Mouse (Mus musculus): Measurements from ENCODE around the gene Agtrap. TPM values are rescaled to one million over a fixed set of nuclear protein-coding genes. Genes with fewer than 3 reads are reported as not detected.
A peak's percentile ranks its signal among the peaks of the same experiment; 100 is the strongest.

The Agtrap gene
- polyA plus RNA-seq (2012; rRNA removed), result 111 and 119 TPM in 2 replicates

- Histone ChIP-seq H3K36me3 (ENCODE audit: control insufficient read depth, insufficient read depth, low read length) (no peaks in the 10 kb centered on the region), H3K4me3 (ENCODE audit: insufficient read depth, low read depth, low read length) (peak within 1 kb of the TSS; percentile 70), H3K27me3 (replicated peaks; ENCODE audit: control insufficient read depth, insufficient read depth, low read length) (no peaks in the 10 kb centered on the region), H3K27ac (ENCODE audit: insufficient read depth, low read depth, low read length) (peak within 1 kb of the TSS; percentile 57), H3K4me1 (ENCODE audit: control insufficient read depth, insufficient read depth, low read length) (peaks cover 26% of the 10 kb centered on the region)
- 6% methylated on average over 34 of the region's 34 CpGs for WGBS
- DNase-seq, result peak; percentile 98
- TF ChIP-seq POLR2A (IDR thresholded peaks at IDR 0.05; ENCODE audit: low read depth, low read length), result peak; percentile 15
- no peak for TF ChIP-seq CTCF (conservative IDR thresholded peaks at IDR 0.05; ENCODE audit: insufficient read depth, insufficient read length, low read depth, low read length)
Measured at GRCm38 (mm10) chr4:148087907-148088527, at the start of gene Agtrap. Agtrap (minus strand) TSS chr4:148088031.

GRCm38 (mm10) chr4:148137503-148137902, 49.7 kb upstream of the Agtrap start:
- Histone ChIP-seq H3K4me1 (ENCODE audit: control insufficient read depth, insufficient read depth, low read length) (no peaks in the 10 kb centered on the region; the same call in 1 of the 2 replicates), H3K27ac (ENCODE audit: insufficient read depth, low read depth, low read length) (no peak overlapping the region), H3K4me3 (ENCODE audit: insufficient read depth, low read depth, low read length) (no peak overlapping the region), H3K27me3 (replicated peaks; ENCODE audit: control insufficient read depth, insufficient read depth, low read length) (no peaks in the 10 kb centered on the region), H3K36me3 (ENCODE audit: control insufficient read depth, insufficient read depth, low read length) (no peaks in the 10 kb centered on the region)
- 73% methylated on average over 8 of the region's 8 CpGs for WGBS
- DNase-seq, result no peak
- TF ChIP-seq POLR2A (IDR thresholded peaks at IDR 0.05; ENCODE audit: low read depth, low read length) (no peak), CTCF (conservative IDR thresholded peaks at IDR 0.05; ENCODE audit: insufficient read depth, insufficient read length, low read depth, low read length) (no peak)

GRCm38 (mm10) chr4:148134988-148135387, 47.2 kb upstream of the Agtrap start:
- WGBS, result 90% methylated on average over 8 of the region's 8 CpGs
- no peaks in the 10 kb centered on the region for H3K27me3 ChIP-seq (replicated peaks; ENCODE audit: control insufficient read depth, insufficient read depth, low read length)
- no peaks in the 10 kb centered on the region for H3K36me3 ChIP-seq (ENCODE audit: control insufficient read depth, insufficient read depth, low read length)
- TF ChIP-seq POLR2A (IDR thresholded peaks at IDR 0.05; ENCODE audit: low read depth, low read length), result no peak
- no peak for TF ChIP-seq CTCF (conservative IDR thresholded peaks at IDR 0.05; ENCODE audit: insufficient read depth, insufficient read length, low read depth, low read length)
- H3K4me3 ChIP-seq (ENCODE audit: insufficient read depth, low read depth, low read length), result no peak overlapping the region
- H3K27ac ChIP-seq (ENCODE audit: insufficient read depth, low read depth, low read length), result no peak overlapping the region
- no peaks in the 10 kb centered on the region for H3K4me1 ChIP-seq (ENCODE audit: control insufficient read depth, insufficient read depth, low read length)
- no peak for DNase-seq

GRCm38 (mm10) chr4:148131497-148132081, 43.8 kb upstream of the Agtrap start:
- DNase-seq, result peak; percentile 20
- no peak for TF ChIP-seq CTCF (conservative IDR thresholded peaks at IDR 0.05; ENCODE audit: insufficient read depth, insufficient read length, low read depth, low read length)
- TF ChIP-seq POLR2A (IDR thresholded peaks at IDR 0.05; ENCODE audit: low read depth, low read length), result no peak

GRCm38 (mm10) chr4:148130561-148131413, 43.0 kb upstream of the Agtrap start, which contains the start of gene Draxin:
Draxin (minus strand) TSS chr4:148130698.
- DNase-seq, result peak; percentile 61
- 2% methylated on average over 83 of the region's 87 CpGs for WGBS
- H3K27me3 ChIP-seq (replicated peaks; ENCODE audit: control insufficient read depth, insufficient read depth, low read length), result no peaks in the 10 kb centered on the region
- H3K4me1 ChIP-seq (ENCODE audit: control insufficient read depth, insufficient read depth, low read length), result no peaks in the 10 kb centered on the region
- no peaks in the 10 kb centered on the region for H3K36me3 ChIP-seq (ENCODE audit: control insufficient read depth, insufficient read depth, low read length)
- H3K27ac ChIP-seq (ENCODE audit: insufficient read depth, low read depth, low read length), result no peak within 1 kb of the TSS
- no peak for TF ChIP-seq CTCF (conservative IDR thresholded peaks at IDR 0.05; ENCODE audit: insufficient read depth, insufficient read length, low read depth, low read length)
- H3K4me3 ChIP-seq (ENCODE audit: insufficient read depth, low read depth, low read length), result peak within 1 kb of the TSS; percentile 34; the same call in 1 of the 2 replicates

More at GRCm38 (mm10) chr4:148131497-148132081, 43.8 kb upstream of the Agtrap start:
- Histone ChIP-seq H3K27ac (ENCODE audit: insufficient read depth, low read depth, low read length) (no peak overlapping the region), H3K4me3 (ENCODE audit: insufficient read depth, low read depth, low read length) (no peak overlapping the region), H3K36me3 (ENCODE audit: control insufficient read depth, insufficient read depth, low read length) (no peaks in the 10 kb centered on the region), H3K4me1 (ENCODE audit: control insufficient read depth, insufficient read depth, low read length) (no peaks in the 10 kb centered on the region), H3K27me3 (replicated peaks; ENCODE audit: control insufficient read depth, insufficient read depth, low read length) (no peaks in the 10 kb centered on the region)
- WGBS, result 3% methylated on average over 21 of the region's 21 CpGs

- TF ChIP-seq POLR2A (IDR thresholded peaks at IDR 0.05; ENCODE audit: low read depth, low read length), result no peak
- TF ChIP-seq CTCF (conservative IDR thresholded peaks at IDR 0.05; ENCODE audit: insufficient read depth, insufficient read length, low read depth, low read length), result no peak
- no peak within 1 kb of the TSS for H3K27ac ChIP-seq (ENCODE audit: insufficient read depth, low read depth, low read length)
- no peak for DNase-seq
- no peaks in the 10 kb centered on the region for H3K36me3 ChIP-seq (ENCODE audit: control insufficient read depth, insufficient read depth, low read length)
- no peaks in the 10 kb centered on the region for H3K4me1 ChIP-seq (ENCODE audit: control insufficient read depth, insufficient read depth, low read length)
- H3K27me3 ChIP-seq (replicated peaks; ENCODE audit: control insufficient read depth, insufficient read depth, low read length), result no peaks in the 10 kb centered on the region
- peak within 1 kb of the TSS; percentile 34; the same call in 1 of the 2 replicates for H3K4me3 ChIP-seq (ENCODE audit: insufficient read depth, low read depth, low read length)
- WGBS, result 4% methylated on average over 18 of the region's 18 CpGs
Measured at GRCm38 (mm10) chr4:148130133-148130532, 42.3 kb upstream of the Agtrap start, which contains the start of gene Mad2l2. Mad2l2 (plus strand) TSS chr4:148130384.
